Mouse (Mus musculus) inflammation-experienced regulatory T-cells, adult 16 weeks (primary cell): Measurements from ENCODE around the gene Kcnk12. TPM values are rescaled to one million over a fixed set of nuclear protein-coding genes. Genes with fewer than 3 reads are reported as not detected.

Source experiments
- polyA plus RNA-seq: library from polyadenylated mRNA; unstranded; fragments of 100-300 nt; shearing (Covaris generic); gene quantifications from one replicate; pipeline ENCODE4 v1.2.1, GENCODE M21; 2017

Kcnk12 gene
- not detected for polyA plus RNA-seq

DNA sequence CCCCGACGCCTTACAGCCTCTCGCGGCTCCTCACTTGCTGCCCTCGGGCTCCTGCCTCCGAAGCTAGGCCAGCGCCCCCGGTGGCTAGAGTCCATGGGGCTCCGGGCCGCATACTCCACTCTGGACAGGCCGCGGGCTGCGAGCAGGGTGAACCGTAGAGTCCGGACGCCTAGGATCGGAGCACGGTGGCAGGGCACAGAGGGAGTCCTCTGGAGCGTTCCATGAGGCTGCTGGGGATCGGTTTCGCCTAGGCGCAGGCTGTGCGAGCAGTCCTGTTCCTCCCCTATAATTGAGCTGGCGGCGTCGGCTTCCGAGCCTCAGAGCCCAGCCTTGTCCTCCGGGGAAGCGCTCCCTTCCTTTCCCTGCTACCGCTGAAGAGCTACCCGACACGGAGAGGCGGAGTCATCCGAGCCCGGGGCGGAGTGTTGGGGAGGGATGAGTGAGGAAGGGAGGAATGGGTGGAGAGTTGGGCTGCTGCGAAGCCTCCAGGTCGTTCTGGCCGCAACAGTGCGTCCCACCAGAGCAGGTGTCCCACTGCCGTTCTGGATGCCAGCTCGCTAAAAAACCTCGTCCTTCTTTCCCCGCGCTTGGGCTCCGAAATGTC lies at the start of gene Kcnk12:
Gene Kcnk12 (minus strand): TSS at position 307 of the 604 bp plus-strand sequence.

Other genes with a start within 250 kb of the Kcnk12 start
- 6.0 TPM for gene Epcam, start 162.0 kb downstream of the Kcnk12 start, polyA plus RNA-seq
- gene Msh2, start 125.7 kb downstream of the Kcnk12 start, polyA plus RNA-seq = 87.8 TPM
- not detected for gene Rpl36-ps4, start 123.0 kb upstream of the Kcnk12 start, polyA plus RNA-seq
- 52.4 TPM for gene Msh6, start 177.1 kb upstream of the Kcnk12 start, polyA plus RNA-seq